Mouse (Mus musculus) liver, embryonic 14.5 days (tissue): ENCODE data around the gene Gm13695. TPM values are rescaled to one million over a fixed set of nuclear protein-coding genes. Genes with fewer than 3 reads are reported as not detected.
"Not testable (repeated sequence)": the region's sequence is repeated elsewhere in the genome, so short reads cannot be mapped to it uniquely, and the experiment has no call there.

Experiments used
- ATAC-seq: fragments of 200-750 bp; cut with Nextera tagmentation; 2 replicates; pipeline ENCODE4 v1.8.0; 2017; ENCODE audit warnings: moderate number of reproducible peaks, mild to moderate bottlenecking, moderate library complexity; ENCODE audit not compliant: insufficient read depth
- DNase-seq, 3 experiments: peaks; one replicate each; pipeline ENCODE4 v3.0.0-alpha.2; 2012 to 2013; ENCODE audit warnings: low read depth in 3 of 3, low spot score in 3 of 3
- H3K27ac ChIP-seq: fragments of 300-500 bp; sonication (generic); 2 replicates; pipeline ENCODE4 v1.5.1; 2014; ENCODE audit warnings: moderate library complexity, mild to moderate bottlenecking, control low read depth, inconsistent platforms
- H3K27me3 ChIP-seq: fragments of 300-500 bp; sonication (generic); 2 replicates; pipeline ENCODE4 v1.6.1; 2014; ENCODE audit warnings: mild to moderate bottlenecking, low read length, moderate library complexity; ENCODE audit not compliant: control insufficient read depth, insufficient read depth
- H3K36me3 ChIP-seq: fragments of 300-500 bp; sonication (generic); replicated peaks from 2 replicates; pipeline ENCODE4 v1.6.1; 2014; ENCODE audit warnings: low read depth; ENCODE audit not compliant: control insufficient read depth, insufficient read depth
- H3K4me1 ChIP-seq, 2 experiments: fragments of 200-500 bp in 1 of 2; fragments of 300-500 bp in 1 of 2; sonication (generic) in 1 of 2; replicated peaks; 2 replicates each; pipeline ENCODE4 v1.6.1; 2012 to 2014; ENCODE audit warnings: antibody characterized with exemption in 1 of 2, inconsistent platforms in 1 of 2, low read length in 1 of 2; ENCODE audit not compliant: control insufficient read depth in 2 of 2, insufficient read depth in 2 of 2
- H3K4me2 ChIP-seq: fragments of 300-500 bp; sonication (generic); 2 replicates; pipeline ENCODE4 v1.6.1; 2014; ENCODE audit warnings: low read depth, mild to moderate bottlenecking, control low read depth, moderate library complexity
- H3K4me3 ChIP-seq, 2 experiments: fragments of 200-500 bp in 1 of 2; fragments of 300-500 bp in 1 of 2; sonication (generic) in 1 of 2; 2 replicates each; pipeline ENCODE4 v1.5.1; 2012 to 2014; ENCODE audit warnings: low read depth in 2 of 2, low read length in 2 of 2, mild to moderate bottlenecking in 2 of 2, control low read depth in 1 of 2, inconsistent platforms in 1 of 2, moderate library complexity in 1 of 2; ENCODE audit not compliant: insufficient read depth in 1 of 2
- H3K9ac ChIP-seq: fragments of 300-500 bp; sonication (generic); replicated peaks from 2 replicates; pipeline ENCODE4 v1.6.1; 2014; ENCODE audit warnings: mild to moderate bottlenecking, control low read depth, moderate library complexity
- H3K9me3 ChIP-seq: fragments of 300-500 bp; sonication (generic); 2 replicates; pipeline ENCODE4 v1.6.1; 2016; ENCODE audit warnings: low read length, mixed read lengths; ENCODE audit not compliant: control insufficient read depth
- WGBS: fragments of 180-500 bp; shearing (Covaris S2); extraction: QIAGEN DNeasy Blood & Tissue Kit; methylation state at CpG from one replicate; pipeline ENCODE4 v1.1.7; 2014; ENCODE audit not compliant: insufficient replicate concordance; 5-methylcytosine and 5-hydroxymethylcytosine counted together
- polyA plus RNA-seq, 2 experiments: library from polyadenylated mRNA; depleted of rRNA in 1 of 2; stranded (reverse) in 1 of 2; unstranded in 1 of 2; fragments of >200 nt; fragmentation: Nextera tagmentation in 1 of 2; extraction: Ambion mirVana in 1 of 2; gene quantifications; 2 replicates each; pipeline versions ENCODE4 v1.2.1 to v1.2.3; 2012 to 2014

Gene Gm13695
- polyA plus RNA-seq, 2 experiments: not detected

DNA sequence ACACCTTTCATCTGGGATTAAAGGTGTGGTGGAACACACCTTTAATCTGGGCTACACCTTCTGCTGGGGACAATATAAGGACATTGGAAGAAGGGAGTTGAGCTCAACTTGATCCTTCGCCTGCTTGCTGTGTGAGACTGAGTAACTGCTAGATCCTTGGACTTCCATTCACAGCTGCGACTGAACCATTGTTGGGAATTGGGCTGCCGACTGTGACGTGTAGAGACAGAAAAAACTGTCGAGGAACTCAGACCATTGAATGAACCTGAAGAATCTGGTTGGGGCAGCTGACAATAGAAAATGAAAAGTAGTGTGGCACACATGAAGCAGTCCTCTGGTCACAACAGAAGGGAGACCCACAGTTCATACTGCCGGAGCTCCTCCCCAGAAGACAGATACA lies 5.7 kb downstream of the Gm13695 start, which contains the start of gene Gm13696:
Gene Gm13696 (plus strand): TSS at position 301 of the 400 bp plus-strand sequence.
- ATAC-seq, H3K4me1 ChIP-seq, H3K9ac ChIP-seq, H3K9me3 ChIP-seq, DNase-seq, H3K27ac ChIP-seq, H3K27me3 ChIP-seq, H3K36me3 ChIP-seq, H3K4me3 ChIP-seq, H3K4me2 ChIP-seq: not testable (repeated sequence)
- no CpG with 5 or more reads among the region's 6 CpGs for WGBS

DNA sequence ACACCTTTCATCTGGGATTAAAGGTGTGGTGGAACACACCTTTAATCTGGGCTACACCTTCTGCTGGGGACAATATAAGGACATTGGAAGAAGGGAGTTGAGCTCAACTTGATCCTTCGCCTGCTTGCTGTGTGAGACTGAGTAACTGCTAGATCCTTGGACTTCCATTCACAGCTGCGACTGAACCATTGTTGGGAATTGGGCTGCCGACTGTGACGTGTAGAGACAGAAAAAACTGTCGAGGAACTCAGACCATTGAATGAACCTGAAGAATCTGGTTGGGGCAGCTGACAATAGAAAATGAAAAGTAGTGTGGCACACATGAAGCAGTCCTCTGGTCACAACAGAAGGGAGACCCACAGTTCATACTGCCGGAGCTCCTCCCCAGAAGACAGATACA lies 11.5 kb downstream of the Gm13695 start, which contains the start of gene Gm13694:
Gene Gm13694 (plus strand): TSS at position 301 of the 400 bp plus-strand sequence.
- not testable (repeated sequence) for DNase-seq, H3K4me3 ChIP-seq, H3K36me3 ChIP-seq, H3K9me3 ChIP-seq, H3K4me1 ChIP-seq, H3K27me3 ChIP-seq, ATAC-seq, H3K9ac ChIP-seq, H3K4me2 ChIP-seq, H3K27ac ChIP-seq
- WGBS: no CpG with 5 or more reads among the region's 6 CpGs

DNA sequence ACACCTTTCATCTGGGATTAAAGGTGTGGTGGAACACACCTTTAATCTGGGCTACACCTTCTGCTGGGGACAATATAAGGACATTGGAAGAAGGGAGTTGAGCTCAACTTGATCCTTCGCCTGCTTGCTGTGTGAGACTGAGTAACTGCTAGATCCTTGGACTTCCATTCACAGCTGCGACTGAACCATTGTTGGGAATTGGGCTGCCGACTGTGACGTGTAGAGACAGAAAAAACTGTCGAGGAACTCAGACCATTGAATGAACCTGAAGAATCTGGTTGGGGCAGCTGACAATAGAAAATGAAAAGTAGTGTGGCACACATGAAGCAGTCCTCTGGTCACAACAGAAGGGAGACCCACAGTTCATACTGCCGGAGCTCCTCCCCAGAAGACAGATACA lies 17.3 kb downstream of the Gm13695 start, which contains the start of gene Gm13697:
Gene Gm13697 (plus strand): TSS at position 301 of the 400 bp plus-strand sequence.
- not testable (repeated sequence) for H3K4me3 ChIP-seq, H3K36me3 ChIP-seq, H3K9me3 ChIP-seq, H3K9ac ChIP-seq, ATAC-seq, H3K27ac ChIP-seq, DNase-seq, H3K4me2 ChIP-seq, H3K27me3 ChIP-seq, H3K4me1 ChIP-seq
- WGBS: no CpG with 5 or more reads among the region's 6 CpGs

DNA sequence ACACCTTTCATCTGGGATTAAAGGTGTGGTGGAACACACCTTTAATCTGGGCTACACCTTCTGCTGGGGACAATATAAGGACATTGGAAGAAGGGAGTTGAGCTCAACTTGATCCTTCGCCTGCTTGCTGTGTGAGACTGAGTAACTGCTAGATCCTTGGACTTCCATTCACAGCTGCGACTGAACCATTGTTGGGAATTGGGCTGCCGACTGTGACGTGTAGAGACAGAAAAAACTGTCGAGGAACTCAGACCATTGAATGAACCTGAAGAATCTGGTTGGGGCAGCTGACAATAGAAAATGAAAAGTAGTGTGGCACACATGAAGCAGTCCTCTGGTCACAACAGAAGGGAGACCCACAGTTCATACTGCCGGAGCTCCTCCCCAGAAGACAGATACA lies 23.1 kb downstream of the Gm13695 start, which contains the start of gene Gm13691:
Gene Gm13691 (plus strand): TSS at position 301 of the 400 bp plus-strand sequence.
- H3K9ac ChIP-seq, H3K27me3 ChIP-seq, H3K9me3 ChIP-seq, H3K4me3 ChIP-seq, H3K4me1 ChIP-seq, H3K36me3 ChIP-seq, DNase-seq, H3K27ac ChIP-seq, ATAC-seq, H3K4me2 ChIP-seq: not testable (repeated sequence)
- no CpG with 5 or more reads among the region's 6 CpGs for WGBS

DNA sequence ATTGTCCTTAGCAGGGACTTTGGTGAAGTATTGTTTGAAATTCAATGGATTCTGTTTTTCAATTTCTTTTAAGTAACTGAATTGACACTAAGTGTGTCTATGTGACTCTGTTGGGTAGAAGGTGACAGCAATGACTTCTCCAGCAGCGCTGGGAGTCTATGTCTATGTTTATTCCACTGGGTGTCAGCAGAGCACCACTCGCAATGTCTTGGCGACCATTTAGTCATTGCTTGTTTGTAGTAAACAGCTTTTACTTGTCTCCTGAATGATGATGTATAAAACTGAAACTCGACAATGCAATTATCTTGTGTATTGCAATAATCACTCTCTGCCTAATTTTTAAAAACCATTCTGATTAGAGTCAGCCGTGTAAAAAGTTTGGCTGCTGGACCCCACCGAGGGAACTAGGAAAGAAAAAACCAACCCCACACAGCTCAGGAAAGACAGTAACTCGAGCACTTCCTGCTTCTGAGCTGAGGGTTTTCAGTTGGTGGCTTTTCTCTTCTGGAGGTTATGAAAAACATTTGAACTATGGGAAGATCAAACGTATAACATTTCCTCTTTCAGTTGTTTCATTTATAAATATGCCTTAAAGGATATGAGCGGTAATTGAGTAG lies 26.6 kb downstream of the Gm13695 start:
- 0 out of 2 replicates have a peak overlapping the region, but pooled peaks have one; percentile 20 for H3K4me2 ChIP-seq
- not testable (repeated sequence) for H3K4me1 ChIP-seq, H3K36me3 ChIP-seq, DNase-seq, H3K9ac ChIP-seq, H3K27ac ChIP-seq, H3K27me3 ChIP-seq, H3K4me3 ChIP-seq, H3K9me3 ChIP-seq
- ATAC-seq: peak; percentile 68
- WGBS: 12% methylated on average over 7 of the region's 9 CpGs

DNA sequence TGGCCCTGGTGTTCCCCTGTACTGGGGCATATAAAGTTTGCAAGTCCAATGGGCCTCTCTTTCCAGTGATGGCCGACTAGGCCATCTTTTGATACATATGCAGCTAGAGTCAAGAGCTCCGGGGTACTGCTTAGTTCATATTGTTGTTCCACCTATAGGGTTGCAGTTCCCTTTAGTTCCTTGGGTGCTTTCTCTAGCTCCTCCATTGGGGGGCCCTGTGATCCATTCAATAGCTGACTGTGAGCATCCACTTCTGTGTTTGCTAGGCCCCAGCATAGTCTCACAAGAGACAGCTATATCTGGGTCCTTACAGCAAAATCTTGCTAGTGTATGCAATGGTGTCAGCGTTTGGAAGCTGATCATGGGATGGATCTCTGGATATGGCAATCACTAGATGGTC lies 27.4 kb downstream of the Gm13695 start:
- ATAC-seq, H3K9me3 ChIP-seq, H3K27me3 ChIP-seq, H3K27ac ChIP-seq, H3K4me3 ChIP-seq, H3K36me3 ChIP-seq, H3K9ac ChIP-seq, H3K4me1 ChIP-seq, DNase-seq, H3K4me2 ChIP-seq: not testable (repeated sequence)
- no CpG with 5 or more reads among the region's 3 CpGs for WGBS
